Mouse (Mus musculus) heart, adult 2 months (tissue): Measurements from ENCODE around the gene Asic2. TPM values are rescaled to one million over a fixed set of nuclear protein-coding genes. Genes with fewer than 3 reads are reported as not detected.

ENCODE experiments used
- DNase-seq, 2 experiments: peaks; one replicate each; pipeline ENCODE4 v3.0.0; 2021
- H3K27ac ChIP-seq: fragments of 200-600 bp; 2 replicates; pipeline ENCODE4 v1.8.1; 2022
- H3K27me3 ChIP-seq: fragments of 200-500 bp; 2 replicates; pipeline ENCODE4 v1.6.1; 2012; ENCODE audit warnings: mild to moderate bottlenecking, low read length, inconsistent platforms, mixed read lengths; ENCODE audit not compliant: control insufficient read depth, insufficient read depth
- H3K36me3 ChIP-seq: fragments of 200-500 bp; 2 replicates; pipeline ENCODE4 v1.6.1; 2012; ENCODE audit warnings: low read length, inconsistent platforms; ENCODE audit not compliant: control insufficient read depth, insufficient read depth
- H3K4me1 ChIP-seq: fragments of 200-500 bp; 2 replicates; pipeline ENCODE4 v1.6.1; 2011; ENCODE audit warnings: low read length; ENCODE audit not compliant: control insufficient read depth, insufficient read depth
- H3K4me3 ChIP-seq: fragments of 200-600 bp; 2 replicates; pipeline ENCODE4 v1.8.1; 2022
- H3K79me2 ChIP-seq: fragments of 200-500 bp; replicated peaks from 2 replicates; pipeline ENCODE4 v1.6.1; 2012; ENCODE audit warnings: mild to moderate bottlenecking, inconsistent platforms, low read length, moderate library complexity, mixed read lengths; ENCODE audit not compliant: control insufficient read depth, insufficient read depth
- H3K9ac ChIP-seq: fragments of 200-500 bp; 2 replicates; pipeline ENCODE4 v1.6.1; 2012; ENCODE audit warnings: low read depth, mild to moderate bottlenecking, control low read depth, inconsistent platforms, low read length, mixed read lengths
- CTCF ChIP-seq: fragments of 200-600 bp; IDR thresholded peaks from 2 replicates; pipeline ENCODE4 v1.8.1; 2022; ENCODE audit warnings: antibody characterized with exemption, mild to moderate bottlenecking, moderate library complexity
- EP300 ChIP-seq: fragments of 200-500 bp; IDR thresholded peaks from 2 replicates; pipeline ENCODE4 v1.6.1; 2011; ENCODE audit warnings: low read depth, low read length, control low read depth; ENCODE audit not compliant: insufficient read depth
- POLR2A ChIP-seq: fragments of 200-500 bp; IDR thresholded peaks from 2 replicates; pipeline ENCODE4 v1.6.1; 2011; ENCODE audit warnings: mild to moderate bottlenecking, low read depth, low read length, control low read depth; ENCODE audit not compliant: insufficient read depth
- WGBS: fragments of 180-500 bp; shearing (Covaris S2); methylation state at CpG from one replicate; pipeline ENCODE4 v1.1.7; 2018; 5-methylcytosine and 5-hydroxymethylcytosine counted together
- intact Hi-C: fragments of 180-260 bp; cut with DNase I; formaldehyde crosslinking; loops from one replicate; pipeline ENCODE4 v1.15.1; 2025
- polyA plus RNA-seq: library from polyadenylated mRNA; depleted of rRNA; stranded (reverse); fragments of >200 nt; gene quantifications from 2 replicates; pipeline ENCODE4 v1.2.3, GENCODE M21; 2012
- total RNA-seq, 2 experiments: library from RNA; stranded (reverse); gene quantifications; 2 replicates each; pipeline ENCODE4 v1.2.3; 2021

Gene Asic2
- total and polyA plus RNA-seq, 3 experiments: not detected

- Histone ChIP-seq H3K4me1 (no peaks in the 10 kb centered on the region), H3K27ac (no peak overlapping the region), H3K9ac (no peak overlapping the region), H3K27me3 (peaks cover 1% of the 10 kb centered on the region; the same call in 1 of the 2 replicates), H3K79me2 (no peaks in the 10 kb centered on the region), H3K4me3 (no peak overlapping the region), H3K36me3 (no peaks in the 10 kb centered on the region)
- intact Hi-C loops: no loop called here
- 29% methylated on average over 1 of the region's 1 CpGs for WGBS
- no peak for DNase-seq
- TF ChIP-seq CTCF (no peak), EP300 (no peak), POLR2A (no peak)
Observed at GRCm38 (mm10) chr11:81658850-81659249, 309.4 kb downstream of the Asic2 start.

- 60% methylated on average over 2 of the region's 2 CpGs for WGBS
- intact Hi-C loops: no loop called here
Observed at GRCm38 (mm10) chr11:81657121-81657520, 311.1 kb downstream of the Asic2 start.

GRCm38 (mm10) chr11:81647828-81648227, 320.4 kb downstream of the Asic2 start:
- 31% methylated on average over 4 of the region's 4 CpGs for WGBS
- no peak for DNase-seq
- no peak overlapping the region for H3K9ac ChIP-seq
- H3K36me3 ChIP-seq: no peaks in the 10 kb centered on the region
- H3K4me3 ChIP-seq: no peak overlapping the region
- H3K79me2 ChIP-seq: no peaks in the 10 kb centered on the region
- no peak overlapping the region for H3K27ac ChIP-seq
- TF ChIP-seq POLR2A (no peak), EP300 (no peak), CTCF (no peak)
- H3K27me3 ChIP-seq: no peaks in the 10 kb centered on the region
- no peaks in the 10 kb centered on the region for H3K4me1 ChIP-seq
- intact Hi-C loops: no loop called here

More at GRCm38 (mm10) chr11:81657121-81657520, 311.1 kb downstream of the Asic2 start:
- H3K27ac ChIP-seq: no peak overlapping the region
- no peak overlapping the region for H3K9ac ChIP-seq
- no peak for DNase-seq
- no peaks in the 10 kb centered on the region for H3K4me1 ChIP-seq
- H3K27me3 ChIP-seq: 0 out of 2 replicates have a peak, but pooled peaks cover 1% of the 10 kb centered on the region
- TF ChIP-seq EP300 (no peak), POLR2A (no peak), CTCF (no peak)
- H3K79me2 ChIP-seq: no peaks in the 10 kb centered on the region
- H3K36me3 ChIP-seq: no peaks in the 10 kb centered on the region
- no peak overlapping the region for H3K4me3 ChIP-seq

- Histone ChIP-seq H3K9ac (no peak overlapping the region), H3K27ac (no peak overlapping the region), H3K4me1 (no peaks in the 10 kb centered on the region), H3K4me3 (no peak overlapping the region), H3K27me3 (0 out of 2 replicates have a peak, but pooled peaks cover 1% of the 10 kb centered on the region), H3K36me3 (no peaks in the 10 kb centered on the region), H3K79me2 (no peaks in the 10 kb centered on the region)
- intact Hi-C loops: no loop called here
- no peak for DNase-seq
- TF ChIP-seq CTCF: 0 out of 2 replicates have a peak, but pooled peaks have one; percentile 5
- no peak for TF ChIP-seq EP300
- WGBS: 81% methylated on average over 3 of the region's 3 CpGs
Observed at GRCm38 (mm10) chr11:81645549-81645948, 322.7 kb downstream of the Asic2 start.

- Histone ChIP-seq H3K27ac (no peak overlapping the region), H3K27me3 (peaks cover 3% of the 10 kb centered on the region; the same call in 1 of the 2 replicates), H3K4me1 (no peaks in the 10 kb centered on the region), H3K9ac (no peak overlapping the region), H3K4me3 (no peak overlapping the region), H3K36me3 (no peaks in the 10 kb centered on the region), H3K79me2 (no peaks in the 10 kb centered on the region)
- no peak for DNase-seq
- WGBS: 90% methylated on average over 9 of the region's 9 CpGs
- intact Hi-C loops: loop anchor here (10.0 kb wide), 1 partner anchor 338 kb away; no protein-coding TSS in a partner anchor
- TF ChIP-seq POLR2A (no peak), EP300 (no peak), CTCF (no peak)
Observed at GRCm38 (mm10) chr11:81636356-81636755, 331.9 kb downstream of the Asic2 start.

DNA sequence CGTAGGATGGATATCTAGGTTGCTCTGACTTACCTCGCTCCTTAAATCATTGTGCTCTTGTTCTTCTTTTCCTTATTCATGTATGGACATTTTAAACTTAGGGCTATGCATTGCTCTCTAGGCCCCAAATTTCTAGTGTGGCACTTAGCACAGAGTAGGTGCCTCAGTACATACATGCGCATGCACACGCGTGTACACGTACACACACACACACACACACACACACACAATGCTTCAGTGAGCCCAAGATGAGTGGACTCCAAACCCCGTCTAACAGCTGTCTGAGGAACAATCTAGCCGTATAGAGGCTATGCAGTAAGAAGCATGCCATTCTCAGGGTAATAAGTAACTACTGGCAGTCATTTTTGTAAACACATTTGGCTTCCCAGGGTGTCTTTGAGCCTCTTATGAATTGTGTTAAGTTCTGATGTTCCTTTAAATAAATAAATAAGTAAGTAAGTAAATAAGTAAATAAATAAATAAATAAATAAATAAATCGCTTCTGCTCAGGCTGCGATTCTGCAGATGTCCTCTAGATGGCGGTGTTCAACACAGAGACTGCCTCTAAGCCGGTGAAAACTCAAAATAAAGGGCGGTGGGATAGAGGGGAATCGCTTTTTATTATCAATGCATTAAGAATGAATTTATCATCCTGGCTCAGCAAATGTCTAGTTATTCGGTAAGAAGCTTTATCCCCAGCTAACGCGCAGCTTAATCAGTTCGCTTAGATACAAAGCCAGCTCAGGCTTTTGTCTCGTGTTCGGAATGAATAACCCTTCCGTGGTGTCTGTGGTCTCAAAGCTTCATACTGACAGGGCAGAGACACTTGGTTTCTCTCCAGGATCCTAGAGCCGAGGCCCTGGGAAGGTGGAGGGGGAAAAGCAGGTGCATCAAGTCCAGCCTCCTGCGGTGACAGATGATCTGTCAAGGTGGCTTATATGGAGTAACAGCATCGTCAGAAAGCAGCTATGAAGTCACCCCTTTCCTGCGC, 333.6 kb downstream of the Asic2 start:
- Histone ChIP-seq H3K4me1 (no peaks in the 10 kb centered on the region), H3K79me2 (no peaks in the 10 kb centered on the region), H3K9ac (no peak overlapping the region), H3K27ac (no peak overlapping the region), H3K36me3 (no peaks in the 10 kb centered on the region), H3K27me3 (no peaks in the 10 kb centered on the region), H3K4me3 (no peak overlapping the region)
- intact Hi-C loops: loop anchor here (2.0 to 10.0 kb wide), 2 partner anchors 340 to 542 kb away; no protein-coding TSS in a partner anchor
- TF ChIP-seq CTCF: peak; percentile 97
- TF ChIP-seq EP300: no peak
- WGBS: 56% methylated on average over 25 of the region's 25 CpGs
- peak; percentile 8 to 38 for DNase-seq
